Mouse (Mus musculus) ovary, postnatal 10 days (tissue): Measurements from ENCODE around the gene Crispld2.

ENCODE experiments used
- DNase-seq: peaks from one replicate; pipeline ENCODE4 v3.0.0; 2022; ENCODE audit warnings: low spot score

The Crispld2 gene

DNA sequence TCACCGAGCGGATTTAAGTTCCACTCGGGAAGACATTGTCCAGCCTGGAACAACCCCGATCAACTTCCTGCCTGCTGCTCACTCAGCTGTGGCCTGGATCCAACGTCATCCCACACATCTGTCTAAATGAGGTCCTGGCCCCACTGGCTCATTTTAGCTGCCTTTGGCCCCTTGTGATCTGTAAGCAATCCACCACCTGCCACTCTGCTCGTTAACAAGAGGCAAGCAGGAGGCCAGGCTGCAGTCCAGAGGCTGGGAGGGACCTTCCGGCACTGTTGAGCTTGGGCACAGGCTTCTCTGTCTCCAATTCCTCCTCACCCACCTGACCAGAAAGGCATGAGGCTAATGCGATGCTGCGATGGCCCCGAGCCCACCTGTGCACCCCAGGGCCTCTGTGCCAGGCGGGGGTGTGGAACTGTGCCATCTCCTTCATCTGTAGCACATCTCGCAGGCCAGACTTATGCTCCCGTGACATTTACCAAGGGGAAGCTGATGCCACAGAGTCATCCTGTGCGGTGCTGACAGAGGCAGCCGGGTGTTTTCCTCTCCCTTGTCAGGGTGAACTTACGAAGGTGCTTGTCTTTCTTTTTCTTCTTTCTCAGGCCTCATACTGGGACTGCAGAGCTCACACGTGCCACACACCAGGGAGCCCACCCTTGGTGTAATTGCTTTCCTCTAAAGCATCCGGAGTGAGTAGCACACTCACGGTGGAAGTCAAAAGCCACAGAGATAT is 75.9 kb downstream of the Crispld2 start:
- DNase-seq: no peak

DNA sequence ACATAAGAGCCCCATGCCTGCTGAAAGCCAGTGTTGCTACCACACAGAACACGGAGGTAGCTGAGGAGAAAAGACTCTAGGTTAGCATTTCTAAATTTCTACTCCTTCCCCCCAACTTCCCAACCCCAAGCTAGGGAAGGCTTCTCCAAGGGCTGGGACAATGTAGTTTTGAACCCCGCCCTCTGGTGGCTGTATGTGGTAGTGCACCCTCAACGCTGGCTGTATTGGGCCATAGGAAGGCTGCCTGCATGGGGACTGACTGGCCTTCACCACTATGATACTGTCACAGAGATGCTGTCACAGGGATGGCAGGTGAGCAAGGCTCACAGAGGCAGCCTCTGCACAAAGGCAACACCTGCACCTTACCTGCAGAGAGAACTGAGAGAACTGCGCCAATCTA is 79.4 kb downstream of the Crispld2 start:
- peak; percentile 81 for DNase-seq

- DNase-seq: no peak
Observed at GRCm38 (mm10) chr8:120072259-120072658, 80.0 kb downstream of the Crispld2 start.

DNA sequence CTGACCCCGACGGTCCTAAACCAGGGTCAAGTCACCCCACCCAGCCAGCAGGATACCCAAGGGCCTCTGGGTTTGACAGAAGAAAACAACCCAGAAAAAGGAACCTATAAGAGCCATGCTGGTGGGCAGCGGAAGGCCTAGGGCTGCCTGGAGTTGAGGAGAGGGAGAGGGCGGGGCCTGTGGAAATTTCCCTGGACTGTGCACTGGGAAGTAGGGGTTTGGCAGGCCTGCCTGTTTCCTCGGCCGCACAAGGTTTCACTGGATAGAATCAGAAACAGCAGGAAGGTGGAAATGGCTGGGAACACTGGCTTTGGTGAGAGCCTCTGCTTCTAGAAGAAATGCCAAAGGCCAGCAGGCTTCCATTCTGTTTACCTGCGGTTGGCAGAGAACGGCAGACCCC is 80.6 kb downstream of the Crispld2 start:
- DNase-seq: no peak

DNA sequence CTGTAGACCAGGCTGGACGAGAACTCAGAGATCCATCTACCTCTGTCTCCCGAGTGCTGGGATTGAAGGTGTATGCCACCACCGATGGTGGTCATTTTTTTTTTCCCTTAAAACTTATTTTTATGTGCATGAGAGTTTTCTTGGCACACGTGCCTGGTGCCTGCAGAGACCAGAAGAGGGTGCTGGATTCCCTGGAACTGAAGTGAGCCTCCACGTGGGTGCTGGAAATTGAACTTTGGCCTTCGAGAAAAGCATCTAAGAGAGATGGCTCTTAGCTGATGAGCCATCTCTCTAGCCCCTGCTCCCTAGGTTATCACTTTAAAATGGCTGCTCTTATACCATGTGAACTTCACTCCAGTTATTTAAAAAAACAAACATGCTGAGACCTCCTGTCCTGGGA is 82.3 kb downstream of the Crispld2 start:
- no peak for DNase-seq

GRCm38 (mm10) chr8:120075347-120075746 is 83.1 kb downstream of the Crispld2 start:
- no peak for DNase-seq

DNA sequence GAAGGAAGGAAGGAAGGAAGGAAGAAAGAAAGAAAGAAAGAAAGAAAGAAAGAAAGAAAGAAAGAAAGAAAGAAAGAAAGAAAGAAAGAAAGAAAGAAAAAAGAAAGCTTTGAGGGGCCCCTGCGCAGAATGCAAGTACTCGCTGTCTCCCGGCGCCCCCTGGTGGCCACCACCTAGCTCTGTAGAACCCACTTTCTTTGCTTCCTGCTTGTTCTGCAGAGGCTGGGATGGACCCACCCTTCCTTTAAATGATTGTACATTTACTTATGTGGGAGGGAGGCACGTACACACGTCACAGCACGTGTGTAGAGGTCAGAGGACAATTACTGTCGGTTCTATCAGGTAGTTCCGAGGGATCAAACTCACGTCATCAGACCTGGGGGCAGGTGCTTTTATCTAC is 85.8 kb downstream of the Crispld2 start:
- DNase-seq: peak; percentile 45

DNA sequence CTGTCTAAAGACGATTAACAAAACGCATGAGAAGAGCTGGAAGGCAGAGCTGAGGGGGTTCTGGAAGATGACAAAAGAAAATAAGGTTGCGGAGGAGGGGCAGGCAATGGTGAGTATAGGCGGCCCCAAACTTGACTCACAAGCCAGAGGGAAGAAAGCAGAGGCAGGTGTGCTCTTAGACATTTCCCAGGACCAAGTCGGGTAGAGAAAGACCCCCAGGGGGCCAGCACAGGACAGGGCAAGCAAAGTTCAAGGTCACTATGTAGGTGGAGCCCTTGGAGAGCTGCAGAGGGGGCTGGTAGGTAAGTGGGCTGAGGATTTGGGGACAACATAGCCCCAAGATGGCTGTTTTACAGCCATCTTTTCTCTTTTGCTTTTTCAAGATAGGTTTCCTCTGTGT is 87.1 kb downstream of the Crispld2 start:
- no peak for DNase-seq

DNA sequence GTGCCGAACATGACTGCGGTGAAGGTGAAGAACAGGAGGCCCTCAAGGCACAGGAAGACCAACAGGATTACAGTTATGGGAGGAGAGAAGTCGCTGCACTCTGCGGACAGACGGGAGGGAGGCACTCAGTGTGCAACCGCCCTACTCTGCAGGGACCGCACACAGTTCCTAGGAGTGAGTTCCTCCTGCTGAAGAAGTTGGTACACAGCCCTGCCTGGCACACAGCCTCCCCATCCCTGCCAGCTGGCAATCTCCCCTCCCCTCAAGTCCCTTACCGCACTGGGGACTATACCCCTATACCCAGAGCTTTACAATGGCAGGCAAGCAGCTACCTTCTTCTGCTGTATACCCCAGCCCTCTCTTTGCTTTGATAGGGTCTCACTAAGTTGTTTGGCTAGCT is 91.0 kb downstream of the Crispld2 start:
- DNase-seq: no peak

GRCm38 (mm10) chr8:120084783-120085182 is 92.5 kb downstream of the Crispld2 start:
- DNase-seq: no peak

GRCm38 (mm10) chr8:120089511-120089910 is 97.3 kb downstream of the Crispld2 start:
- no peak for DNase-seq

GRCm38 (mm10) chr8:120091032-120091431 is 98.8 kb downstream of the Crispld2 start:
- no peak for DNase-seq

GRCm38 (mm10) chr8:120093103-120093502 is 100.9 kb downstream of the Crispld2 start:
- DNase-seq: no peak

GRCm38 (mm10) chr8:120094801-120095200 is 102.6 kb downstream of the Crispld2 start:
- DNase-seq: no peak

GRCm38 (mm10) chr8:120096486-120096885 is 104.2 kb downstream of the Crispld2 start:
- no peak for DNase-seq

GRCm38 (mm10) chr8:120100388-120101067 is 108.3 kb downstream of the Crispld2 start:
- no peak for DNase-seq

- DNase-seq: peak; percentile 70
Observed at GRCm38 (mm10) chr8:120101068-120101972, 109.1 kb downstream of the Crispld2 start, which contains the start of gene Zdhhc7. Zdhhc7 (minus strand) TSS chr8:120101482.
